17 mouse cellular contexts compared by ENCODE assay signal in the genomic region with DNA sequence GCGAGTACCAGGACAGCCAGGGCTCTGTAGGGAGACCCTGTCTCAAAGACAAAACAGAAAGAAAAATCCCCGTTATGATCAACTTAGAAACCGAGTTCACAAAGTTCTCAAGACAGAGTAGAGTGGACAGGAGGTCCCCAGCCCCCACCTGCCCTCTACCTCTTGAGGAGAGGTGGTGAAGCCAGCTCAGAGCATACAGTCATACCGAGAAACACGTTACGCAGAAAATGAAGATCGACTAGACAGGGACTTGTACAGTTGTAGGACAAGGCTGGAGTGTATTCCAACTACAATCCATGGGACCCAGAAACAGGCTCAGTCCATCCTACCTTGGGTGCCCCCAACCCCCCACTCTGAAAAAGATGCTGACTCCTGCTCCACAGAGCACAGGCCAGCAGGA. TPM values are rescaled to one million over a fixed set of nuclear protein-coding genes. Genes with fewer than 3 reads are reported as not detected.
DNase-seq lines count a peak whose midpoint lies in the region; TF ChIP-seq lines count a peak whose summit lies in the region.
"Had no signal": no experiment of that assay in that cellular context is flagged by ENCODE, and none has a peak within 500 bp of the region (broad histone marks: within the 10 kb centered on the region; RNA-seq: fewer than 3 reads in every experiment).

No protein-coding gene starts in this region.

- dilution Hi-C loops in CH12.LX (cut with MboI; ENCODE audit: extremely low pct_ligation_motif_present, extremely low pct_unique_long_range_greater_than_20kb, low sequenced_read_pairs): no loop called here

- no peak for DNase-seq in CH12.LX (ENCODE audit: extremely low read depth)
- no peak for DNase-seq in limb, embryonic 10.5 days (ENCODE audit: low spot score)
- DNase-seq in lung, adult 2 months: no peak
- no peak for DNase-seq in urinary bladder, postnatal 10 days (ENCODE audit: low spot score)
- DNase-seq: adrenal gland, adult 2 months; adrenal gland, adult 8-10 months; adrenal gland, postnatal 10 days; adrenal gland, postnatal 14 days; adrenal gland, postnatal 25 days; adrenal gland, postnatal 36 days; B cell, adult 2 months; cerebellum, adult 11 months; cerebellum, adult 11-12 months; cerebellum, adult 18-20 months; cerebellum, adult 2 months had no signal

- no peak for TF ChIP-seq RAD21 in CH12.LX (IDR thresholded peaks at IDR 0.05; ENCODE audit: low read depth, low read length)

- no peaks in the 10 kb centered on the region for H3K27me3 ChIP-seq in CH12.LX (replicated peaks)
- H3K27me3 ChIP-seq in limb, embryonic 10.5 days (ENCODE audit: low read depth, poor library complexity, severe bottlenecking): no peaks in the 10 kb centered on the region
- H3K27me3 ChIP-seq: Patski had no signal

- no peak overlapping the region for H3K9ac ChIP-seq in CH12.LX (ENCODE audit: insufficient read depth, low read depth)

- no peaks in the 10 kb centered on the region for H3K9me3 ChIP-seq in CH12.LX (replicated peaks; ENCODE audit: low read length)
- H3K9me3 ChIP-seq in limb, embryonic 10.5 days (replicated peaks): no peaks in the 10 kb centered on the region
- H3K9me3 ChIP-seq: G1E had no signal

- no peak overlapping the region for H3K27ac ChIP-seq in CH12.LX (ENCODE audit: insufficient read depth, low read depth)
- peak overlapping the region; percentile 27; the same call in 1 of the 2 replicates for H3K27ac ChIP-seq in limb, embryonic 10.5 days

- TF ChIP-seq POLR2A in CH12.LX (IDR thresholded peaks at IDR 0.05; ENCODE audit: low read depth, low read length): no peak
- no peak for TF ChIP-seq POLR2A in lung, adult 2 months (IDR thresholded peaks at IDR 0.05; ENCODE audit: borderline replicate concordance, extremely low read depth, low read depth, low read length)

- H3K4me3 ChIP-seq in CH12.LX (replicated peaks in 1 of 3; ENCODE audit: low read depth in 2 of 3, low read length in 2 of 3, poor library complexity in 1 of 3): no peak overlapping the region
- H3K4me3 ChIP-seq in limb, embryonic 10.5 days: no peak overlapping the region
- no peak overlapping the region for H3K4me3 ChIP-seq in lung, adult 2 months (replicated peaks; ENCODE audit: extremely low read depth, low read depth, low read length)

- no peak for TF ChIP-seq CTCF in CH12.LX (conservative IDR thresholded peaks at IDR 0.05 in 1 of 2, IDR thresholded peaks at IDR 0.05 in 1 of 2; ENCODE audit: low read depth in 2 of 2, low read length in 2 of 2)
- no peak for TF ChIP-seq CTCF in lung, adult 2 months (IDR thresholded peaks at IDR 0.05; ENCODE audit: insufficient read depth, low read length)

- H3K4me1 ChIP-seq in CH12.LX (ENCODE audit: control insufficient read depth in 1 of 2, insufficient read depth in 2 of 2): peaks cover 0 to 9% of the 10 kb centered on the region in 2 experiments; a peak in 2 of 4 replicates
- H3K4me1 ChIP-seq in limb, embryonic 10.5 days: peaks cover 42% of the 10 kb centered on the region
- no peaks in the 10 kb centered on the region for H3K4me1 ChIP-seq in lung, adult 2 months (ENCODE audit: control insufficient read depth, insufficient read depth, low read length)

- no peak overlapping the region for H3K4me2 ChIP-seq in CH12.LX (ENCODE audit: insufficient read depth, low read depth, poor library complexity, severe bottlenecking)

- H3K79me2 ChIP-seq in CH12.LX (replicated peaks; ENCODE audit: control insufficient read depth, extremely low read depth, insufficient read depth, poor library complexity, severe bottlenecking): no peaks in the 10 kb centered on the region

- no peak for TF ChIP-seq EP300 in CH12.LX (IDR thresholded peaks at IDR 0.05; ENCODE audit: low read length)

- peaks cover 74 to 99% of the 10 kb centered on the region in 2 experiments for H3K36me3 ChIP-seq in CH12.LX (replicated peaks in 1 of 2; ENCODE audit: control insufficient read depth in 1 of 2, insufficient read depth in 1 of 2, low read length in 1 of 2)
- peaks cover 94% of the 10 kb centered on the region for H3K36me3 ChIP-seq in limb, embryonic 10.5 days

- WGBS in limb, embryonic 10.5 days: 96% methylated on average over 7 of the region's 7 CpGs
- WGBS in lung, adult 2 months: 91% methylated on average over 7 of the region's 7 CpGs

- in situ Hi-C loops in CH12.LX (cut with MboI; ENCODE audit: low pct_ligation_motif_present, low pct_unique_long_range_greater_than_20kb, low sequenced_read_pairs): no loop called here

TF ChIP-seq in CH12.LX, 34 proteins besides CTCF, POLR2A, EP300 and RAD21:
- TF ChIP-seq SMC3 (IDR thresholded peaks at IDR 0.05; ENCODE audit: low read depth, low read length) (no peak), BHLHE40 (IDR thresholded peaks at IDR 0.05; ENCODE audit: low read depth, low read length) (0 out of 2 replicates have a peak, but pooled peaks have one; percentile 21), CHD2 (IDR thresholded peaks at IDR 0.05; ENCODE audit: low read length) (0 out of 2 replicates have a peak, but pooled peaks have one; percentile 37), IRF4 (IDR thresholded peaks at IDR 0.05; ENCODE audit: low read depth, low read length) (peak; percentile 84), PAX5 (IDR thresholded peaks at IDR 0.05; ENCODE audit: low read length) (no peak), MEF2A (IDR thresholded peaks at IDR 0.05; ENCODE audit: borderline replicate concordance, low read depth, low read length) (no peak), USF1 (IDR thresholded peaks at IDR 0.05; ENCODE audit: low read depth, low read length) (no peak), TBP (conservative IDR thresholded peaks at IDR 0.05; ENCODE audit: low read depth, low read length) (no peak), JUND (conservative IDR thresholded peaks at IDR 0.05; ENCODE audit: low read depth, low read length) (peak; percentile 70), JUN (IDR thresholded peaks at IDR 0.05; ENCODE audit: insufficient read depth, low read depth, low read length) (peak; percentile 21; the same call in 1 of the 2 replicates), ETS1 (conservative IDR thresholded peaks at IDR 0.05; ENCODE audit: low read depth, low read length) (no peak), NRF1 (IDR thresholded peaks at IDR 0.05; ENCODE audit: low read depth, low read length) (no peak), ZKSCAN1 (IDR thresholded peaks at IDR 0.05; ENCODE audit: borderline replicate concordance, low read depth, low read length) (no peak), ZC3H11A (IDR thresholded peaks at IDR 0.05; ENCODE audit: low read depth, low read length) (no peak)

RNA-seq across cellular contexts. Expression of a gene that starts 20.4 kb away (rescaled TPM):
- total RNA-seq in CH12.LX (2012; rRNA removed) (88.0 and 103 TPM in 2 replicates), CH12.LX (2014; rRNA removed) (38.6 and 46.3 TPM in 2 replicates)
- 50.2 and 59.5 TPM in 2 replicates for polyA plus RNA-seq in CH12.LX (2012; ENCODE audit: insufficient read length, low read depth)
- 78.5 and 83.8 TPM in 2 replicates for polyA plus RNA-seq in limb, embryonic 10.5 days (2016; fragmentation: Nextera tagmentation; extraction: Ambion mirVana)
- 41.3 and 54.8 TPM in 2 replicates for polyA plus RNA-seq in lung, adult 2 months (2012; rRNA removed)

RNA-seq across cellular contexts. Expression of a gene that starts 20.6 kb away (rescaled TPM):
- total RNA-seq in CH12.LX (2012; rRNA removed) (22.1 and 22.3 TPM in 2 replicates), CH12.LX (2014; rRNA removed) (13.7 and 14.5 TPM in 2 replicates)
- 13.0 and 14.2 TPM in 2 replicates for polyA plus RNA-seq in CH12.LX (2012; ENCODE audit: insufficient read length, low read depth)
- 21.4 and 23.0 TPM in 2 replicates for polyA plus RNA-seq in limb, embryonic 10.5 days (2016; fragmentation: Nextera tagmentation; extraction: Ambion mirVana)
- 29.7 and 32.3 TPM in 2 replicates for polyA plus RNA-seq in lung, adult 2 months (2012; rRNA removed)

RNA-seq across cellular contexts. Expression of a gene that starts 32.0 kb away (rescaled TPM):
- total RNA-seq in CH12.LX (2012; rRNA removed) (86.2 and 97.6 TPM in 2 replicates), CH12.LX (2014; rRNA removed) (42.8 and 47.1 TPM in 2 replicates)
- polyA plus RNA-seq in CH12.LX (2012; ENCODE audit: insufficient read length, low read depth): 75.6 and 83.7 TPM in 2 replicates
- 99.6 and 99.8 TPM in 2 replicates for polyA plus RNA-seq in limb, embryonic 10.5 days (2016; fragmentation: Nextera tagmentation; extraction: Ambion mirVana)
- polyA plus RNA-seq in lung, adult 2 months (2012; rRNA removed): 132 and 170 TPM in 2 replicates

RNA-seq across cellular contexts. Expression of a gene that starts 32.5 kb away (rescaled TPM):
- total RNA-seq in CH12.LX (2012; rRNA removed): 15.9 and 20.9 TPM in 2 replicates
- 1.7 and 2.3 TPM in 2 replicates for total RNA-seq in CH12.LX (2014; rRNA removed)
- 10.2 and 12.7 TPM in 2 replicates for polyA plus RNA-seq in CH12.LX (2012; ENCODE audit: insufficient read length, low read depth)
- polyA plus RNA-seq in limb, embryonic 10.5 days (2016; fragmentation: Nextera tagmentation; extraction: Ambion mirVana): 46.7 and 55.2 TPM in 2 replicates
- 8.5 and 9.2 TPM in 2 replicates for polyA plus RNA-seq in lung, adult 2 months (2012; rRNA removed)
